Mouse (Mus musculus): Measurements from ENCODE around the gene Gm28053.
"Not testable (repeated sequence)": the region's sequence is repeated elsewhere in the genome, so short reads cannot be mapped to it uniquely, and the experiment has no call there.

The Gm28053 gene

DNA sequence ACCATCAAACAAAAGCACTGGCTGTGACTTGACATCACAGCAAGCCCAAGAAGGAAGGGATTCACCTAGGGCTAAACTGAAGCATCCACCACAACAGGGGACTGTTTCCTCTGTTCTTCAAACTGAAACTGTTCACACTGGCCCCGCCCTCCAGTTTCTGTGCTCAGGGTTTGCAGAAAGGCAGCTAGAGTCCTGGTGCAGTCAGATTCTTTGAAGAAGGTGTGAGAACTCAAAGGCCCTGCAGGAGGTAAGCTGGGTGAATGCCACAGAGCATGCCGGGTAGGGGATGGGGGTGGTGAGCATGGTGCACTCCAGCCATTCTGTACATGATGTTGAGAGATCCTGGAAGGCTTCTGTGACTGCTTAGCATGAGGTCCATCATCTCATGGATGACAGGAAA lies at the start of gene Gm28053, which contains the start of gene Gimap7:
Gene Gm28053, plus strand, starts transcription at position 153 of the 400 bp plus-strand sequence.
Gene Gimap7, plus strand, starts transcription at position 167 of the 400 bp plus-strand sequence.
- no peak for DNase-seq (ENCODE audit: low spot score)

DNA sequence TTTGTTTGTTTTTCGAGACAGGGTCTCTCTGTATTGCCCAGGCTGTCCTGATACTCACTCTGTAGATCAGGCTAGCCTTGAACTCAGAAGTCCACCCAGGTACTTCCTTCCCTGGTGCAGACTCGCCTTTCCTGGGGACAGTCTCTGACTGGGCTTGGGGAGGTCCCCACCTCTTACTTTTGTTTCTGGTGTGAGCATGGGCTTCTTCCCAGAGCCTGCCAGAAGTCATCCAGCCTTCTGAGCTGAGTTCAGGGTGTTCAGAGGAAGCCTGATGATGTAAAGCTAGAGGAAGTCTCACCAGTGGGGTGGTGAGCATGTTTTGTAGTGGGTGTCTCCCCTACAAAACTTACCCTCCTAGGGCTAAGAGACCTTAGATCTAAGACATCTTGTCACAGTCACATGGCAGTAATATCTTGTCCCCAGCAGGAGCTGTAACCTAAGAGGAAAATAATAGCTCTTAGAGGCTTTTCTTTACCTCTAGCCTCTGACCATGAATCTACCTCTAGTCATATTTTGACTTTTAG lies 48.9 kb upstream of the Gm28053 start:
- DNase-seq (ENCODE audit: low spot score) = no peak

DNA sequence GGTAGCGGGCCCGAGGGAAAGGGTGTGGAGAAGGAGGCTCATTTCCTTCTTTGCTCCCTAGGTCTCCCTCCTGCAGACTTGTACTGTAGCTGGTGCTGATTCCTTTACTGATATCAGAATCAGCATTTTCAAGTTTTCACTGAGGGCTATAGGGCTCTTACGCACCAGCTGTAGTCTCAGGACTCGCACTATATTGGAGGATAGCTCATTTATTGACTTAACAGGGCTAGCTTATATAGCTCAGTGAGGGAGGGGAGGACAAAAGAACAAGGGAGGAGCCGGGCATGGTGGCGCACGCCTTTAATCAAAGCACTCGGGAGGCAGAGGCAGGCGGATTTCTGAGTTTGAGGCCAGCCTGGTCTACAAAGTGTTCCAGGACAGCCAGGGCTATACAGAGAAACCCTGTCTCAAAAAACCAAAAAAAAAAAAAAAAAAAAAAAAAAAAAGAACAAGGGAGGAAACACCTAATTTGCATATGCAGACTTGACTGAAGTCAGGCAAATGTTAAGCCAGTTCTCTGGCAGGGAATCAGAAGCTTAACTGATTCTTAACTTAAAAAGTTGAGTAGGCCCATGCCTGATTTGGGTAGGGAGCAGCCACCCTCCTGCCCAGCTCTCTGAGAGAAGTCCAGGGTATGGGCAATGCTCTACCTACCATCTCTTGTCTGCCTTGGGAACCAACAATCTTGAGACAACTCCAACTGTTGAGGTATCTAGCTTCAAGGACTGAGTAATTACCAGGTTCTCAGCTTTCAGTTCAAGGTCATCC lies 43.9 kb upstream of the Gm28053 start:
- no peak for DNase-seq (ENCODE audit: low spot score)

DNA sequence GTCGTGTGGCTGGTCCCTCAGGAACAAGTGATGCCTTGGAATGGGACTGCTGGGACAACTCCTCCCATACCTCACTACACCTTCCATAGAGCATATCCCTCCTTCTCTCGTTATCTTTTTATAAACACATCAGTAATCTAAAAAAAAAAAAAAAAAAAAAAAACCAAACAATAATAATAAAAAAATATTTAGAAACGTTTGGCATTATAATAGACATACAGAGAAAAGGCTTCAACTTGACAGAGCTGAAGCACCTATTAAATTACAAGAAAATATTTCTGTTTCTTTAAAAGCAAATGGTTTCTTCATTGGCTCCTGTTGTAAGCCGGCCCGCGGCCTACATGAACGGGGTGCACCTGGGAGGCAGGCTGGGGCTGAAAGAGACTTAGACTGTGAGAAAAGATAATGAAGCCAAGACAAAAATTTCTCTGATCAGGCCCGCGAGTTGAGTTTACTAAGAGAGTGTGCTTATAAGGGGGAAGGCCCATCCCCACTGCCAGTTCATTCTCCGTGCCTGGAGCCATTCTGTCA lies 42.9 kb upstream of the Gm28053 start:
- no peak for DNase-seq (ENCODE audit: low spot score)

DNA sequence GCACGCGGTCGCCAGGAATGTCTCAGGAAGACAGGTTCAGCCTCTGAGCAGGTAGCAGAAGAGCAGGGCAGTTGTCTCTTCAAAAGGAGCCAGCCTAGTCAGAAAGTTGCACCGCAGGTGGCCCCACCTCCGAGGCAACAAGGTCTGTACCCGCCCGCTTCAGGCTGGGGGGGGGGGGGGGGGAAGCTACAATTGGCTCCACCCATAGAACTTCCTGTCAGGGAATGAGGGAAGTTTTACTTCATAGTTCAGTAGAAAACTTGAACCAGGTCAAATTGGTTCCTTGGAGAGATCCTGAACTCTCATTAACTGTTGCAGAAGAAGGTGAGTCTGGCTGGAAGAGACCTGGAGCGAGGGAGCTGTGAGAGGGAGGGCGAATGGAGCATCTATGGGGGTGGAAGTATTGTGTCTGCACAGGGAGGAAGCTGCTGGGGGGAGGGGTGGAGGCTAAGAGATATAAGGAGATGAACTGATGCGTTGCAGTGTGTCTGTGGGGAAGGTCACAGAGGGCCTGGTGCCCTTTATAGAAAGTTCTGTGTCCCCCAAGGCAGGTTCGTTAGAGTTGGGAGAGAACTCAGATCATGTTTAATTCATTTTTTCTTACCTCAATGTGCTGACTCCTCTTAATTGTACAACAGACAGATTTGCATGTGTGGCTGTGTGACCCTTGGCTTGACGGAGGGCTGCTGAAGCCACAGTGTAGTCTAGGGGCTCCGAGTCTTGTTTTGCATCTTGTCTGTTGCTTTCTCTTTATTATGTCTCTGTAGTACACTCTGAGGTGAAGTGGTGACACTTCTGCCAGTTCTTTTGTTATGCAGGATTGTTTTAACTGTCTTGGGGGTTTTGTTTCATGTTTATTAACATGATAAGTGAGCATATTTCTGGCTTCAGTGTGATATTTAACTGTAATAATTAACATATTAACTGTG lies 42.2 kb upstream of the Gm28053 start, which contains the start of gene Gimap9:
Gene Gimap9, plus strand, starts transcription at position 199 of the 929 bp plus-strand sequence.
- no peak for DNase-seq (ENCODE audit: low spot score)

DNA sequence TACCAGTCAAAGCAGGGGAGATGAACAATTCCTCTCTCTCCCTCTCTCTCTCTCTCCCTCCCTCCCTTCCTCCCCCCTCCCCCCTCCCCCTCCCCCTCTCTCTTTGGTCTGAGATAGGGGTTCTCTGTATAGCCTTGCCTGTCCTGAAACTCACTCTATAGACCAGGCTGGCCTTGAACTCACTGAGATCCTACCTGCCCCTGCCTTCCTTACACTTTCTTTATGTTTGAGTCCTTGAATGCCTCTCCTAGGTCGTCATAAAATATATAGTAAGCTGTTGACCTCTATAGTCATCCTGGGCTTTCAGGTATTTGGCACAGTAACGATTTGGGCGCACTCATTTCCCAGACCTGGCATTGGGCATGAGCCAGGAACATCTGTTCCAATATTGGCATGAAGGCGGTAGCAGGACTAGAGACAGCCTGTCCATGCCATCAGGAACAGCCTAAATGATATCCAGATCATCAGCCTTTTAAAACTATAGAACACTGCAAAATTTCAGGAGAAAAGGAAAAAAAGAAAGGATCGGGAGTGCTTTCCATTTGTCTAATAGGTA lies 41.5 kb upstream of the Gm28053 start:
- DNase-seq (ENCODE audit: low spot score) = no peak

DNA sequence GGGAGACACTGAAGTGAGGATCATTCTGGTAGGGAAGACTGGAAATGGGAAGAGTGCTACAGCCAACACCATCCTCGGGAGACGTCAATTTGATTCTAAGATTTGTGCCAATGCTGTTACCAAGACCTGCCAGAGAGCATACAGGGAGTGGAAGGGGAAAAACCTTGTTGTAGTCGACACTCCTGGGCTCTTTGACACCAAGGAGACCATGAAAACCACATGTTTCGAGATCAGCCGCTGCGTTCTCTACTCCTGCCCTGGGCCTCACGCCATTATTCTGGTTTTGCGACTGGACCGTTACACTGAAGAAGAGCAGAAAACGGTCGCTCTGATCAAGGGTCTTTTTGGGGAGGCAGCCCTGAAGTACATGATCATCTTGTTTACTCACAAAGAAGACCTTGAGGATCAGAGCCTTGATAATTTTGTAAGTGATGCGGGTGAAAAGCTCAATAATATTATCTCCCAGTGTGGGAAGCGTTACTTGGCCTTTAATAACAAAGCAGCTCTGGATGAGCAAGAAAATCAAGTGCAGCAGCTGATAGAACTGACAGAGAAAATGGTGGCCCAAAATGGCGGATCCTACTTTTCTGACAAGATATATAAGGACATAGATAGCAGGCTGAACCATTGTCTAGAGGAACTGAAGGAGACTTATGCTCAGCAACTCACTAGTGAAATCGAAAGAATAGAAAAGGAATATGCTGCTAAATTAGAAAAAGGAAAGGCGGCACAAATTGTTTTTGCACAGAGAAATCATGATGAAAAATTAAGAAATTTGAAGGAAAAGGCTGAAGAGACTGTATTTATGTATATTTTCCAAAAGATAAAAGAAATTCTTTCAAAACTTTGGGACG lies 40.7 kb upstream of the Gm28053 start:
- no peak for DNase-seq (ENCODE audit: low spot score)

DNA sequence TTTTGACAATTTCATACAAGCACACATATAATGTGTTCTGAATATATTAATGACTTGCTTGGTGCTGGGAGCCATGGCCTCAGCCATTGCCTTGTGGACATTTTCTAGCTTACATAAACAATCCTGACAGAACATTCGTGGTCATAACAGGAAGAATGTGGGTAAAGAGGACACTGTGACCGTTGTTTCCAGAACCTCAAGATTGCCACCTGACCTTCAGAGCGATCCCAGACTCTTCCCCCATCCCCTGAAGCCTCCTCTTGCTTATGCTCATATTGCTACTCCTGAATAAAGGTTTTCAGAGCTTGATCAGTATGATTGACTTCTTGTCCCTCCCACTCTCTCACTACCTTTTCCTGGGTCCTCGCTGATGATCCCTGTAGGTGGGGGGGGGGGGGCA lies 40.0 kb upstream of the Gm28053 start:
- no peak for DNase-seq (ENCODE audit: low spot score)

DNA sequence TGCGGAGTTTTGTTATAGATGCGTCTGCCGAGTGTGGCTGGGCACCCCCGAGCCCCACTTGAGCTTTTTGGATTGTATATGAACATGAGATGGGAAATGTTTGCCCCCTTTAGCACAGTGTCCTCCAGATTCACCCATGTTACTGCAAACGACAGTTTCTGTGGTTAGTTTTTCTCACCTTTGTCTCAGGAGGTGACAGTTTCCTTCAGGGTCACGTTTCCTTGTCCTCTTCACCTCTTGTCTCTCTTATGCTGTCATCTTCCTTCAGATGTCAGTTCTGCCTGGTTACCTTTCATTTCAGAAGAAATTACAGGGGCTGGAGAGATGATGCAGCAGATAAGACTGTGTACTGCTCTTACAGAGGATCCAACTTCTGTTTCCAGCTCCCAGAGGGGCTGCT lies 38.7 kb upstream of the Gm28053 start:
- no peak for DNase-seq (ENCODE audit: low spot score)

DNA sequence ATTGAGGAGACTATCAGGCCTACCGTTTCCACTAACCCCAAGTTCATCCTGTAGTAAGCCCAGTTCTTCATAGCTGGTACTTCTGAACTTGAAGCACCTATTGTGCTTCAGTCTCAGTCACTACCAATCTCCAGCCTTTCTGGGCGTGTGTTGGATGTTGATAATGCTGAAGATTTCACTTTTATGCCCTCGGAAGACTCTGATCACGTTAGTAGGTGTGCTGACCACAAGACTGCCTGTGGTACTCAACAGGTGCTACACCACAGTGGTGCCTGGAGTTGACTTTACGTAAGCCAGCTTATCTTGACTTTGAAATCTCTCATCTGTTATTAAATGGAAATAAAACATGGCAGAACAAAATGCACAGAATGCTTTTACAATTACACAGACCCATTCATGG lies 38.0 kb upstream of the Gm28053 start:
- no peak for DNase-seq (ENCODE audit: low spot score)

DNA sequence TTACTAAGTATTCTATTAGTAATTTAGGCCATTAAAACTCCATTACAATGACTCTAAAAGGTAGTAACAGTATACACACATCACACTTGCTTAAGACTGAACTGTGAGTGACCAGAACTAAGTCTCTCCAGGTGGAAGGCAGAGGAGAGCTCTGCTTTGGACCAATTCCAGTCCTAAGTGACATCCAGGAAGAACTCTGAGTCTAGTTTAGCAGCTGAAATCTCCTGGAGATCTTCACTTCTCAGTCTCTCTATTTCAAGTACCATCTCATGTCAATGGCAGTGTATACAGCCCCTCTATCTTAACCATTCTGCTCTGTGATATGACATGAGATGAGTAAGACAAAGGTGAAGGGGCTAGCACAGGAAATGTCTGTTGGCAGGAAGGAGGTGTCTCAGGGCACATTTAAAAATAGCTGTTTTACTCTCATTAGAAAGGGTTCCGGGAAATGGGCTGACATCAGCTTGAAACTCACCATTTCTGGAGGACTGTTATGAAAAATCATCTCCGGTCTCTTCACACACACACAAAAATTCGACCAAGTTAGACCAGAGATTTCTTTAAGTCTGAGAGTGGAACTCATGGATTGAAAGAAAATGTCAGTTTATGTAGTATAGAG lies 36.8 kb upstream of the Gm28053 start:
- DNase-seq (ENCODE audit: low spot score) = no peak

DNA sequence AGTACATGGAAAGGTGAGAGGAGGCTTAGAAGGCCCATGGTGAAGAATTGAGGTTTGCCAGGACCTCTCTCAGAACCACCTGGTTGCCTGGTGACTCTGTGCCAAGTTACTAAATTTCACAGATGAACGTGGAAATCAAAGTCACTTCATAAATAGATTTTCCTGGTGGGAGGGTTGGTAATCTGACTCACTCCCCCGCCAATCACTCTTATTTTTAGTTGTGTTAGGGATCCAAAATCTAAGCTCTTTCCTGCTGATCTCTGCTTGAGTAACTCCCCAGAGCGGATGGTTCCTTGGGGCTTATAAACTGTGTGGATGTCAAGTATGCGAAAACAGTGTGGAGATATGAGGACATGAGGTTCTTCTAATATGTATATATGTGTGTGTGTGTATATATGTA lies 36.1 kb upstream of the Gm28053 start:
- DNase-seq (ENCODE audit: low spot score) = no peak

DNA sequence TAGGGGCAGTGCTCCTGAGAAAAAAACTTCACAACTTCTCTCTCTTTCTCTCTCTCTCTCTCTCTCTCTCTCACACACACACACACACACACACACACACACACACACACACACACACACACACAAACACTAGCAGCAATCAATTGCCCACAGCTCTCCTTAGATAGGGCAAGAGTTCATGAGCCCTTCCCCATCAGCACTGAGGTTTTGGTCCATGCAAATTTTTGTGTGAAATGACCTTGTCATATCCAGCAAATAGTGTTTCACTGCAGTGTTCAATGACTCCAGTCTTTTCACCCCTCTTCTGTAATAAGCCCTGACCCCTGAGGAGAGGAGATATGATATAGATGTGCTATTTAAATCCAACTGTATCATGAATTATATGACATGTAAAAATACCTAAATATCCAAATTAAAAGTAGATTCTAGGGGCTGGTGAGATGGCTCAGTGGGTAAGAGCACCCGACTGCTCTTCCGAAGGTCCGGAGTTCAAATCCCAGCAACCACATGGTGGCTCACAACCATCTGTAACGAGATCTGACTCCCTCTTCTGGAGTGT lies 35.1 kb upstream of the Gm28053 start:
- DNase-seq (ENCODE audit: low spot score) = not testable (repeated sequence)

DNA sequence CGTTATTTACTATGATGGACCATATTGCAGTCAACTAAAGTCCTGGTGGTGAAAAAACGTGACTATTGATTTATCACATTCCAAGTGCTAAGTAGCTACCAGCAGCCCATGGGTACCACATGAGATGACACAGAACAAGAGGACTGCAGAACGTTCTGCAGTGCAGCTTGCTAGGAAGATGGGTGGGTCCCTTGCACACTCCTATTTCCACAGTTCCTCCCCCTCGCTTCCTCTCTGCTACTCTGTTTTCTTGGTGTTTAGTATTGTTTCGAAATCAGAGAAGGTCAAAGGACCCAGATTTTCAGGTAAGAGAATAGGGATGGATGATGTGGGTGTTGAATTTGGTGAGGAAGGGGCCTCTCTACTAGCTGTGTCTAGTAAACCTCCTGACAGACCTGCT lies 34.1 kb upstream of the Gm28053 start, which contains the start of gene Gimap4:
Gene Gimap4, plus strand, starts transcription at position 231 of the 400 bp plus-strand sequence.
- DNase-seq (ENCODE audit: low spot score) = no peak

DNA sequence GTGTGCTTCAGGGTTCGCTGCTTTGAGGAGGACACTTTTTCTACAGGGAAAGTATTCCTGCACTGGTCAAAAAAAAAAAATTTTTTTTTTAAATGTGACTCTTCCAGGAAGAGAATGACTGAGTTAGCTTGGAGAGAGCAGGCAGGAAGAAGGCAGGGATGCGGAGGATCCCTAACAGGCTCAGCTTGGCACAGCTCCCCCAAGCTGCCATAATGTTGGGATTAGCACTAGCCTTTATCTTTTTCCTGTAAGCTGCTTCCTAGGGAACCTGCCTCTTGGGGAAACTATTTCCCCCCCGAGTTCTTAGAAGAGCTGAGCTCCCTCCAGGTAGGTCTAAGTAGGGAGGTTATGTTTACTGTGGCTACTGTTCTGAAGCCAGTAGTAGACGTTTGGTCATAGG lies 33.6 kb upstream of the Gm28053 start:
- DNase-seq (ENCODE audit: low spot score) = no peak

DNA sequence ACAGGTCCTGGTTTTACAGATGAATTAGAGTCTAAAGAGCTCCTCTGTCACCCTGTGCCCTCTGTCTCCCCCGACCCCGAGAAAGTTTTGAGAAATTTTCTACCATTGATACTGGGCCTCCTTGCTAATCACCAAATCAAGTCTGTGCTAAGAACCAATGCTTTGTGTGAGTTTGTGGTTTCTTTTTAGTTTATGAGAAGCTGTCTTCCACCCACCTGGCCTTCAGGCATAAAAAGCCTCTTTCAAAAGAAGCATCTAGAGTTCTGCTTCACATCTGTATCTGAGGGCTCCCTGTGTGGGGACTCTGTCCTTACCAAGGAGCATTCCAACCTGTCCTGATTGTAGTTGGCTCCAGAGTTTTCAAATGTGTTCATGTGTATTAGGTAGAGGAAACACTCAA lies 33.2 kb upstream of the Gm28053 start:
- DNase-seq (ENCODE audit: low spot score) = no peak

DNA sequence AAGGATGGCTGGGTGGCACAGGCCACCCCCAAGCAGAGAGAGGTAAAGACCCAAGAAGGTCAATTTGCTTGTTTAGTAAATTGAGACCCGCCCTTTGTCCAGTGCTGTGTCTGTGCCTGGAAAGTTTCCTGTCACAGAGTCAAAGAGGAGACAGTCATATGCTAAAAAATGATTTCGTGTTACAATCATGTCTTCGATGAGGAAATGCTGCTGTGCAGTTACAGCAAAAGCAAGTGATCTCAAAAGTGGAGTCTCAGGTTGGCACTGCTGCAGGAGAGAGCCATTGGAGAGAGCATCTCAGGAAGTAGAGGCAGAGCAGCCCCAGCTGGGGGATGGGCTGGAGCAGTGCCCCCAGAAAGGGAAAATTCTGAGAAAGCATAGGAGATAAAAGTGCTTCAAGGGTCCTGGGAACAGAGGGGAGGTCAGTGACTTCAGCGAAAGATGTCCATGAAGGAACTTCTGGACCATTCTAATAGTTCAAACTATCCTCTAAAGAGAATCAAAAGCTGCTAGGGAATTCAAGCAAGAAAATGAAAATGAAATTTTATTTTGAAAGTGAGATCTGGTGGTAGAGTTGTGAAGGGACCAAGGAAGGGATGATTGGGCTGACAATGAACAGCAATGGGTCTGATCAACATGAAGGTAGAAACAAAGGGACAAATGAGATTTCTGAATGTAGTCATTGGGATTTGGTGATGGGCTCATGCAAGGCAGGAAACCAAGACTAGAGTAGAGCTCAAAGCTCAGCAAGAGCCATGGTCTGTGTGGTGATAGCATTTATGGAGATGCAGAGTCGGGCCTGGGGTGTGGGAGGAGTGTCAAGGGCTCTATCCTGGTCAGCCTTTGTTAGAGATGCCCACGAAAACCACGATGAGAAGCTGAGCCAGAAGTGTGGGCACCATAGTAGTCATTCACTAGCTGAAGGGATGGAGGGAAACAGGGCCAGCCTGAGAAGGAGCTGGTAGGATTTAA lies 32.4 kb upstream of the Gm28053 start:
- no peak for DNase-seq (ENCODE audit: low spot score)

DNA sequence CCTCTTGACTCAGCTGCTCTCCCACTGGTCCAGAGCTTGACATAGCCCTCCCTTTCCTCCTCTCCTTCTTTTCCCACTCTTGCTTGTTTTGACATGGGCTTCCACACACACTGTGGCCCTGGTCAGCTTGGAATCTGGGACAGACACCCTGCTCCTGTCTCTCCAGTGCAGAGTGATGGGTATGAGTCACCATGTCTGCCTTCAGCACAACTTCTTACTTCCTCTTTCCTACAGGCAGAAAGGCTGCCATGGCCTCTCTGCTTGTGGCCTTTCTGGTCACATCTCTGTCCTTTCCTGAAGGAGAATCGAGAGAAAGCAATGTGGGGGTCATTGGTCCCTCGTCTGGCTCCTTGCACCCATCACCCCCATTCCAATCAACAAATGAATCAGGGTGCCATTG lies 31.3 kb upstream of the Gm28053 start:
- no peak for DNase-seq (ENCODE audit: low spot score)

DNA sequence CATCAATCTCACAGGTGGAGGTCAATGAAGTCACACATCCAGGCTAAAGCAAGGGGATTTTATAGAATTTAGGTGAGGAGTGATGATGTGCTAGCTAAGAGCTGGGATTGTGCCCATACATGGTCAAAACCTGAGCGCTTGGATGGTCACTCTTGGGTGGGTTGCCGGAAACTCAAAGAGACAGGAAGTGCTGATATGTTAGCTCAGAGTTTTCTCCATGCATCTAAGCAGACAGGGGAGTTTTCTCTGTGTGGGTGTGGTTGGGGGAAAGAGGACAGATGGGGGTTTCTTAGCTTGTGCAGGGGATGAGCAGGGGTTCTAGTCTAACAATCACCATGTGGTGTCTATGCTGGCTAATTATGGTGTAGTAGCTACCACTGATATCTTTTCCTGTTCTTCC lies 29.1 kb upstream of the Gm28053 start:
- no peak for DNase-seq (ENCODE audit: low spot score)

All from ovary, adult 18-20 months (tissue).